7 mouse cellular contexts compared by ENCODE assay signal in the genomic region with DNA sequence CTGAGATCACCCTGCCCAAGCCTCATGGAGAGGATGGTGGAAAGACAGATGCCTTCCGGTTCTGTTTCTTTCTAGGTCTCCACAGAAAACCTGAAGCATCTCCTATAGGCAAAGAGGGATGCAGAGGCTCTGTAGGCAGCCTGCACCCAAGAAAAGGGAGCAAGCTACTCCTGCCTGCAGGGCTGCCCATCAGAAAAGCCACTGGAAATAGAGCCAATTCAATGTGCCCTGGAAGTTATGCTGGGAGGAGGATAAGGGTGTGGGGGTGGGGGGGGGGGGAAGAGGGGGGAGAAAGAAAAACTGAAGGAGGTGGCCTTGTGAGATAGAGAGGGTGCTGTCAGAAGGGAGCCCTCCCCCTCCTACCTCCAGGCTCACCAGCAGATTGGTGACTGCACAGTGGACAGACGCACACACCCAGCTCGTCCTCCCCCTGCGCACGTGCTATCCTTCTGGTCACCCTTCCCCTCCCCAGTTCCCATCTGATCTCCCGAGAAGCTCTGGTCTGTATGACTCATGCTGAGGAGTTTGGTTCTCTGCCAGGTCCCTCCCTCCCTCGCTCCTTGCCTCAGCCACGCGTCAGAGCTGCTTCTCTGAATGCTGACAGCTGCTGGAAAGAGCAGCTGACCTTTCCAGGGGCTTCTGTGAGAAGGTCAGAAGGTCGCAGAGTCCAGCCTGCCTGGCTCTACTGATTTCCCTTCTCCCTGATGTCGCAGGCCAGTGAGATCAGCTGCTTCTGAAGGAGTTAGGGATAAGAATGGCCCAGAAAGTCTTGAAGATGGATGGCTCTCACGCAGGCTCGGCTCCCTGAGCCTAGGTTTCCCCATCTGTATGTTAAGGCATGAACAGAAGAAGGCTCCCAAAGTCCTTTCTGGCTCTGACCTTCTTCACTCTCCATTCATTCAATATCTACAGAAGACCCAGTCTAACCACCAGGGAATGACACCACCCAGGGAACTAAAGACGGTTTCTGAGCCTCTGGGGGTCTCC. TPM values are rescaled to one million over a fixed set of nuclear protein-coding genes. Genes with fewer than 3 reads are reported as not detected.
A peak's percentile ranks its signal among the peaks of the same experiment; 100 is the strongest.
DNase-seq lines count a peak whose midpoint lies in the region; ATAC-seq and TF ChIP-seq lines count a peak whose summit lies in the region.

No protein-coding gene starts in this region.

- no peak overlapping the region for H3K9ac ChIP-seq in kidney, embryonic 14.5 days (ENCODE audit: low read depth, low read length)
- H3K9ac ChIP-seq in limb, embryonic 12.5 days (replicated peaks): no peak overlapping the region
- H3K9ac ChIP-seq in midbrain, embryonic 12.5 days (replicated peaks): no peak overlapping the region

- ATAC-seq in kidney, embryonic 14.5 days (ENCODE audit: low FRiP score, low TSS enrichment): peak; percentile 94
- peak; percentile 83 for ATAC-seq in limb, embryonic 12.5 days (ENCODE audit: insufficient number of reproducible peaks, insufficient read depth, low FRiP score, low TSS enrichment, low read depth)
- ATAC-seq in midbrain, embryonic 12.5 days (ENCODE audit: low FRiP score, low read depth): peak; percentile 89

- H3K27me3 ChIP-seq in kidney, embryonic 14.5 days (ENCODE audit: control insufficient read depth, insufficient read depth, low read length): no peaks in the 10 kb centered on the region
- no peaks in the 10 kb centered on the region for H3K27me3 ChIP-seq in limb, embryonic 12.5 days
- no peaks in the 10 kb centered on the region for H3K27me3 ChIP-seq in midbrain, embryonic 12.5 days

- H3K4me3 ChIP-seq in embryonic fibroblast, embryonic 13.5 days (ENCODE audit: insufficient read depth, low read length): no peak overlapping the region
- H3K4me3 ChIP-seq in kidney, embryonic 14.5 days (ENCODE audit: low read length): no peak overlapping the region
- no peak overlapping the region for H3K4me3 ChIP-seq in limb, embryonic 12.5 days (replicated peaks)
- no peak overlapping the region for H3K4me3 ChIP-seq in midbrain, embryonic 12.5 days

- H3K4me1 ChIP-seq in embryonic fibroblast, embryonic 13.5 days (ENCODE audit: control insufficient read depth, insufficient read depth, low read length): no peaks in the 10 kb centered on the region; the same call in 1 of the 2 replicates
- H3K4me1 ChIP-seq in kidney, embryonic 14.5 days (ENCODE audit: control insufficient read depth, insufficient read depth, low read length): peaks cover 10% of the 10 kb centered on the region
- peaks cover 15% of the 10 kb centered on the region for H3K4me1 ChIP-seq in limb, embryonic 12.5 days (replicated peaks)
- H3K4me1 ChIP-seq in midbrain, embryonic 12.5 days: peaks cover 11% of the 10 kb centered on the region

- H3K36me3 ChIP-seq in kidney, embryonic 14.5 days (ENCODE audit: control insufficient read depth, insufficient read depth, low read length): no peaks in the 10 kb centered on the region
- H3K36me3 ChIP-seq in limb, embryonic 12.5 days: no peaks in the 10 kb centered on the region
- no peaks in the 10 kb centered on the region for H3K36me3 ChIP-seq in midbrain, embryonic 12.5 days

- no peak overlapping the region for H3K27ac ChIP-seq in embryonic fibroblast, embryonic 13.5 days (ENCODE audit: insufficient read depth, low read length)
- H3K27ac ChIP-seq in kidney, embryonic 14.5 days (ENCODE audit: low read depth, low read length): peak overlapping the region; percentile 63
- no peak overlapping the region for H3K27ac ChIP-seq in limb, embryonic 12.5 days
- 0 out of 2 replicates have a peak overlapping the region, but pooled peaks have one; percentile 2 for H3K27ac ChIP-seq in midbrain, embryonic 12.5 days (replicated peaks)

- peak overlapping the region; percentile 19 for H3K4me2 ChIP-seq in kidney, embryonic 14.5 days (replicated peaks; ENCODE audit: low read depth, low read length)
- peak overlapping the region; percentile 17; the same call in 1 of the 2 replicates for H3K4me2 ChIP-seq in limb, embryonic 12.5 days
- no peak overlapping the region for H3K4me2 ChIP-seq in midbrain, embryonic 12.5 days (replicated peaks)

- 12% methylated on average over 14 of the region's 14 CpGs for WGBS in kidney, embryonic 14.5 days
- WGBS in limb, embryonic 12.5 days: 22% methylated on average over 14 of the region's 14 CpGs
- 15% methylated on average over 14 of the region's 14 CpGs for WGBS in midbrain, embryonic 12.5 days

- DNase-seq in brain, embryonic 14.5 days (ENCODE audit: low read depth): peak; percentile 95
- peak; percentile 91 to 94 for DNase-seq in heart, adult 9 months (ENCODE audit: low spot score in 2 of 2)
- DNase-seq in skeletal muscle tissue, adult 2 months (ENCODE audit: low read depth, low spot score): peak; percentile 98

- no peak for TF ChIP-seq POLR2A in brain, embryonic 14.5 days (IDR thresholded peaks at IDR 0.05; ENCODE audit: borderline replicate concordance, extremely low read depth, insufficient read depth, insufficient read length, poor library complexity, severe bottlenecking)
- TF ChIP-seq POLR2A in embryonic fibroblast, embryonic 13.5 days (IDR thresholded peaks at IDR 0.05; ENCODE audit: low read depth, low read length): 0 out of 2 replicates have a peak, but pooled peaks have one; percentile 19

- no peak for TF ChIP-seq CTCF in brain, embryonic 14.5 days (IDR thresholded peaks at IDR 0.05; ENCODE audit: borderline replicate concordance, extremely low read depth, insufficient read depth, insufficient read length)
- TF ChIP-seq CTCF in embryonic fibroblast, embryonic 13.5 days (IDR thresholded peaks at IDR 0.05; ENCODE audit: borderline replicate concordance, insufficient read depth, low read length): no peak

- 0 out of 2 replicates have a peak, but pooled peaks cover 3% of the 10 kb centered on the region for H3K9me3 ChIP-seq in kidney, embryonic 14.5 days (ENCODE audit: control insufficient read depth, low read length)
- peaks cover 4% of the 10 kb centered on the region; the same call in 1 of the 2 replicates for H3K9me3 ChIP-seq in limb, embryonic 12.5 days
- H3K9me3 ChIP-seq in midbrain, embryonic 12.5 days: 0 out of 2 replicates have a peak, but pooled peaks cover 2% of the 10 kb centered on the region

RNA-seq across cellular contexts. Expression of a gene that starts 46.2 kb away (rescaled TPM):
- 0.61 and 0.64 TPM in 2 replicates for polyA plus RNA-seq in brain, embryonic 14.5 days (2012; rRNA removed)
- 1.9 and 2.1 TPM in 2 replicates for polyA plus RNA-seq in embryonic fibroblast, embryonic 13.5 days (2011; ENCODE audit: insufficient read length, low read depth, missing spikeins)
- polyA plus RNA-seq in kidney, embryonic 14.5 days (2014; fragmentation: Nextera tagmentation; extraction: Ambion mirVana): 1.1 TPM in 2 replicates
- polyA plus RNA-seq in limb, embryonic 12.5 days (2016; fragmentation: Nextera tagmentation; extraction: Ambion mirVana): 0.50 and 0.81 TPM in 2 replicates
- polyA plus RNA-seq in midbrain, embryonic 12.5 days (2016; fragmentation: Nextera tagmentation; extraction: Ambion mirVana): 0.27 and 0.78 TPM in 2 replicates

Comparison
In these comparisons a context has a peak if more than half of its experiments do, and no peak if none do; other contexts are left out.
1. H3K27ac ChIP-seq: peak in kidney, embryonic 14.5 days (single experiment) and midbrain, embryonic 12.5 days (single experiment); none in embryonic fibroblast, embryonic 13.5 days (single experiment) and limb, embryonic 12.5 days (single experiment).
2. Peak in every context shown above with its lines, with median percentiles within 50 percentile points of each other: DNase-seq and ATAC-seq.